Mouse (Mus musculus) forebrain, embryonic 11.5 days (tissue): ENCODE data around the gene Mga. TPM values are rescaled to one million over a fixed set of nuclear protein-coding genes. Genes with fewer than 3 reads are reported as not detected.

Experiments
- ATAC-seq: fragments of 200-750 bp; cut with Nextera tagmentation; replicated peaks from 2 replicates; pipeline ENCODE4 v1.8.0; 2017; ENCODE audit warnings: moderate TSS enrichment; ENCODE audit not compliant: low FRiP score
- DNase-seq: peaks from one replicate; pipeline ENCODE4 v3.0.0-alpha.2; 2017; ENCODE audit warnings: low spot score
- H3K27ac ChIP-seq: fragments of 300-500 bp; sonication (generic); 2 replicates; pipeline ENCODE4 v1.5.1; 2014; ENCODE audit warnings: low read depth, low read length
- H3K27me3 ChIP-seq: fragments of 300-500 bp; sonication (generic); 2 replicates; pipeline ENCODE4 v1.6.1; 2014; ENCODE audit warnings: mild to moderate bottlenecking, low read length, mixed read lengths; ENCODE audit not compliant: control insufficient read depth, insufficient read depth
- H3K36me3 ChIP-seq: fragments of 300-500 bp; sonication (generic); 2 replicates; pipeline ENCODE4 v1.6.1; 2014; ENCODE audit warnings: mild to moderate bottlenecking, low read length, moderate library complexity, mixed read lengths; ENCODE audit not compliant: control insufficient read depth, insufficient read depth
- H3K4me1 ChIP-seq: fragments of 300-500 bp; sonication (generic); replicated peaks from 2 replicates; pipeline ENCODE4 v1.6.1; 2014; ENCODE audit warnings: low read length, mixed read lengths; ENCODE audit not compliant: control insufficient read depth, insufficient read depth
- H3K4me2 ChIP-seq: fragments of 300-500 bp; sonication (generic); 2 replicates; pipeline ENCODE4 v1.6.1; 2014; ENCODE audit warnings: low read depth, mild to moderate bottlenecking, low read length, moderate library complexity, mixed read lengths; ENCODE audit not compliant: severe bottlenecking
- H3K4me3 ChIP-seq: fragments of 300-500 bp; sonication (generic); 2 replicates; pipeline ENCODE4 v1.5.1; 2014; ENCODE audit warnings: low read depth, low read length
- H3K9ac ChIP-seq: fragments of 300-500 bp; sonication (generic); 2 replicates; pipeline ENCODE4 v1.6.1; 2014; ENCODE audit warnings: low read length
- H3K9me3 ChIP-seq: fragments of 300-500 bp; sonication (generic); 2 replicates; pipeline ENCODE4 v1.6.1; 2016; ENCODE audit warnings: low read length, mixed read lengths; ENCODE audit not compliant: control insufficient read depth
- WGBS: fragments of 180-500 bp; shearing (Covaris S2); extraction: QIAGEN DNeasy Blood & Tissue Kit; methylation state at CpG from one replicate; pipeline ENCODE4 v1.1.7; 2014; 5-methylcytosine and 5-hydroxymethylcytosine counted together
- polyA plus RNA-seq: library from polyadenylated mRNA; unstranded; fragments of >200 nt; fragmentation: Nextera tagmentation; extraction: Ambion mirVana; gene quantifications from 2 replicates; pipeline ENCODE4 v1.2.1, GENCODE M21; 2014

Mga gene
- polyA plus RNA-seq, 1 experiment from 2014 or later: 43.3 TPM

DNA sequence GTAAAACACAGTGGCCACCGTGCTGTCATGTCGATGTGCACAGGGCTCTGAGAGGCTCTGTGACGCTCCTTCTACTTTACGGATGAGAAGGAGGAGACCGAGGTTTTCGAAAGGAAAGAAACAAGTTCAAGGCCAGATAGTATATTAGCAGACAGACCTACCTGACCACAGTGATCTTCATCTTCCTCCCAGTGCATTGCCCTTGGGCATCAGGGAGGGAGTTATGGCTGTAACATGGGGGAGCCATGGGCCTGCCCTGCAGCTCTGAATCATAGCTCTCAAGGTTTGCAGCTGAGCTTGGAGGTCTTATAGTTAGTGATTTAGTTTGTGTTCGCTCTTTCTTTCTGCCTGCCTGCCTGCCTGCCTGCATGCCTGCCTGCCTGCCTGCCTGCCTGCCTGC lies 109.7 kb downstream of the Mga start:
- no peak overlapping the region for H3K4me2 ChIP-seq
- DNase-seq (no peak), ATAC-seq (no peak)
- no peak overlapping the region for H3K27ac ChIP-seq
- no peaks in the 10 kb centered on the region for H3K9me3 ChIP-seq
- H3K9ac ChIP-seq: no peak overlapping the region
- H3K4me3 ChIP-seq: no peak overlapping the region
- no peaks in the 10 kb centered on the region for H3K36me3 ChIP-seq
- H3K27me3 ChIP-seq: no peaks in the 10 kb centered on the region
- H3K4me1 ChIP-seq: no peaks in the 10 kb centered on the region
- WGBS: 93% methylated on average over 7 of the region's 7 CpGs

DNA sequence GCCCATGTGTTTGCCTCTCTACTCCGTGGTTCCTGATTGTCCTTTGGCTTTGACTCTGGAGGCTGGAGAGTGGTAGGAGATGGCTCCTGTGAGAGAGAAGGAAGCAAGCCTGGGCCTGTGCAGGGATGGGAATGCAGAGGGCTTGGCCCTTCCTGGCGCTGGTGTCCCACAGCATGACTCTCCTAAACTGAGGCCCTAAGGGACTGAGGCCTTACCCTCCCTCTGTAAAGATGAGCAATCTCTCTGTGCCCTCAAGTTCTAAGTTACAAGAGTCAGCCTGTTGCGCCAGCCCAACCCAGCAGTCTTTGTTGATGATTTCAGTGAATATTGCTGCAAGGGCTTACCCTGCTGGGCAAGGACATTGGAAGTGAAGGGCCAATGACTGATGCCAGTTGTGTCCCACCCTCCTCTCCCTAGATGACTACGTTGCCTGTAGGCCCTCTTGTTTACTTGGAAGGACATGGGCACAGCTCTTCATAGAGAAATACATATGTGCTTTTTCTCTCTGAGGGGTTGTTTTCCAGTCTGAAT lies 110.7 kb downstream of the Mga start:
- Histone ChIP-seq H3K4me1 (no peaks in the 10 kb centered on the region), H3K27me3 (no peaks in the 10 kb centered on the region), H3K9me3 (no peaks in the 10 kb centered on the region), H3K4me2 (no peak overlapping the region), H3K9ac (no peak overlapping the region), H3K27ac (no peak overlapping the region), H3K36me3 (no peaks in the 10 kb centered on the region), H3K4me3 (no peak overlapping the region)
- 81% methylated on average over 4 of the region's 4 CpGs for WGBS
- ATAC-seq: no peak
- DNase-seq: no peak

DNA sequence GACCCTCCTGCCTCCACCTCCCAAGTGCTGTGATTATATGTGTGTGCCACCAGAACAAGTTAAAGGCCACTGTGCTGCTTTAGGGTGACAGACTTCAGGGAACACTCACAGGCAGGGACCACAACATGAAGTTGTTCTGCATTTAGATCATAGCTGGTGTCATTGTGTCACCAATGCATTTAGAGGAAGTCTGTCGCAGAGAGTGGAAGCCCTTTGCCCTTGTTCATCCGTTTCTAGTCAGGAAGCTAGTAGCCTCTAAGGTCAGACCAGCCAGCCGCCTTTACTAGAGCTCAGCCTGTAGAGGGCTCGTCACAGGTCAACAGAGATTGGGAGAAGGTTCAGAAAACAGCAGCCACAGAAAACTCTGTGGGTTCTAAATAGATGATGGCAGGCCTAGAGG lies 111.6 kb downstream of the Mga start:
- H3K9me3 ChIP-seq: no peaks in the 10 kb centered on the region

DNA sequence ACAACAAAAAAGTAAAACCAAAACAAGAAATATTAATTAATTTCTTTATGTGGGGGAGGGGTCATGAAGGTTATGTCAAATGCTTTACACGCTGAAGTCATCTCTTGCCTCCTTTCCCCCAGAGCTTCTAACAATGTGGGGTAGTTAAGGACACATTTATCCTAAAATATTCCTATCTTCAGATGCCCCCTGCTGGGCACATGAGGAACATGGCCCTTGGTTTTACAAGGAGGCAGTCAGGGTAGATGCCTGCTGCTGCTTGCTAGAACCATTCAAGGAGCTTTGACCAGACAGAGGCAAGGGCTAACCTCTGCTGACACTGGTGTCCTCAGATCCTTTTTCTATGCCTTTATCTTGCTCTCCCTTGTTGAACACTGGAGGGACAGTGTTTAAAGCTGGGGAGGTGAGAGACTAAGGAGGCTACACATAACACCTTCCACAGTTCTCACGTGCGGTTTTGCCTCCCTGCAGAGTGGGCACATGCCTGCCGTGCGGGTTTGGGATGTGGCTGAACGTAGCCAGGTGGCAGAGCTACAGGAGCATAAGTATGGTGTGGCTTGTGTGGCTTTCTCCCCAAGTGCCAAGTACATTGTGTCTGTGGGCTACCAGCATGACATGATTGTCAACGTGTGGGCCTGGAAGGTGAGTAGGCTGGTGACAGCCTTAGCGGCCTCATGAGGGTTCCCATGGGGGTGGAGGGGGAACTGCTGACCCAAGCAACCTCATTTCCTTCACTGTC lies 114.6 kb downstream of the Mga start:
- ATAC-seq (no peak), DNase-seq (no peak)
- 89% methylated on average over 8 of the region's 8 CpGs for WGBS
- Histone ChIP-seq H3K27ac (no peak overlapping the region), H3K4me3 (no peak overlapping the region), H3K4me1 (no peaks in the 10 kb centered on the region), H3K27me3 (no peaks in the 10 kb centered on the region), H3K9me3 (no peaks in the 10 kb centered on the region), H3K36me3 (no peaks in the 10 kb centered on the region), H3K4me2 (no peak overlapping the region), H3K9ac (no peak overlapping the region)

More for the DNA sequence above, 111.6 kb downstream of the Mga start:
- 67% methylated on average over 4 of the region's 4 CpGs for WGBS
- H3K36me3 ChIP-seq: no peaks in the 10 kb centered on the region
- no peak for ATAC-seq
- H3K4me1 ChIP-seq: no peaks in the 10 kb centered on the region
- H3K4me2 ChIP-seq: no peak overlapping the region
- DNase-seq: no peak
- H3K4me3 ChIP-seq: no peak overlapping the region
- H3K27ac ChIP-seq: no peak overlapping the region
- H3K27me3 ChIP-seq: no peaks in the 10 kb centered on the region
- no peak overlapping the region for H3K9ac ChIP-seq

DNA sequence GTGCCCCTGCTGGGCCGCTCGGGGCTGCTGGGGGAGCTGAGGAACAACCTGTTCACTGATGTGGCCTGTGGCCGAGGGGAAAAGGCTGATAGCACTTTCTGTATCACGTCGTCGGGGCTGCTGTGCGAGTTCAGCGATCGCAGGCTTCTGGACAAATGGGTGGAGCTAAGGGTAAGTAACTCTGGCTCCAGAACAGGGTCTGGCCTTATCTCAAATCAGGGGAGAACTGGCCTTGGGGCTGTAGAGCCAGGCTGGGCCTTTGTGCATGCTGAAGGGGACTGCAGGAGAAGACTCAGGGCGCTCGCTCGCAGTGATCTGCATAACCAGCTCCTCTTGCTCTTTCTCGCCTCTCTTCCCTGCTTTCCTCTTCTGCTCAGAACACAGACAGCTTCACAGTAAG lies 115.9 kb downstream of the Mga start:
- WGBS: 92% methylated on average over 13 of the region's 13 CpGs
- H3K4me2 ChIP-seq: no peak overlapping the region

DNA sequence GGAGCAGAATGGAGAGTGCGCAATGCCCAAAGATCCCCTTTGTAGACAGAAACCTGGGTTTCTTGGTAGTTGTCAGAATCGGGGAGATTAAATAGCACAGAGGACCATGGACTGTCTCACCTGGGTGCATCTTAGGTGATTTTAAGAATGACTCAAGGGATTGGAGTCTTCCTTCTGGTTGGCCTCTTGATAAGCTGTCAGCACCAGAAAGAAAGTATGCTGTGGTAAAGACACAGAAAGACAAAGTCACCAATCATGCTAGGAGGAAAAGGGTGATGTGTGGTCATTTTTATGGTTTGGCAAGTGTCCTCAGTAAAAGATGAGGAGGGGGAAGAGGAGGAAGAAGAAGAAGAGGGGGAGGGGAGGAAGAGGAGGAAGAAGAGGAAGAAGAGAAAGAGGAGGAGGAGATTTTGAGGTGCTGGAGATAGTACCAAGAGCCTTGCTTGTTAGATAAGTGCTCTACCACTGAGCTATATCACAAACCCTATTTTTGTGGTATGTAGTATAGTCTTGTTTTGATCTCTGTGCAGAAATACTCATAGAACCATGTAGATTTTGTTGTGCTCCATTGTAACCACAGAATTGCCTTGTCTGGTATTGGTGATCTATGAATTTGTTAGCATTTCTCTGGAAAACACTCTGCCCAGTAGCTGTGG lies 116.9 kb downstream of the Mga start:
- H3K4me1 ChIP-seq: no peaks in the 10 kb centered on the region
- ATAC-seq: no peak
- WGBS: 95% methylated on average over 2 of the region's 2 CpGs
- H3K4me2 ChIP-seq: no peak overlapping the region
- H3K9me3 ChIP-seq: no peaks in the 10 kb centered on the region
- DNase-seq: no peak
- H3K36me3 ChIP-seq: no peaks in the 10 kb centered on the region
- no peaks in the 10 kb centered on the region for H3K27me3 ChIP-seq
- H3K4me3 ChIP-seq: no peak overlapping the region
- no peak overlapping the region for H3K9ac ChIP-seq
- H3K27ac ChIP-seq: no peak overlapping the region

More for the DNA sequence above, 115.9 kb downstream of the Mga start:
- H3K27me3 ChIP-seq: no peaks in the 10 kb centered on the region
- no peak overlapping the region for H3K4me3 ChIP-seq
- no peaks in the 10 kb centered on the region for H3K4me1 ChIP-seq
- ATAC-seq (no peak), DNase-seq (no peak)
- no peak overlapping the region for H3K9ac ChIP-seq
- H3K9me3 ChIP-seq: no peaks in the 10 kb centered on the region
- no peak overlapping the region for H3K27ac ChIP-seq
- H3K36me3 ChIP-seq: no peaks in the 10 kb centered on the region

DNA sequence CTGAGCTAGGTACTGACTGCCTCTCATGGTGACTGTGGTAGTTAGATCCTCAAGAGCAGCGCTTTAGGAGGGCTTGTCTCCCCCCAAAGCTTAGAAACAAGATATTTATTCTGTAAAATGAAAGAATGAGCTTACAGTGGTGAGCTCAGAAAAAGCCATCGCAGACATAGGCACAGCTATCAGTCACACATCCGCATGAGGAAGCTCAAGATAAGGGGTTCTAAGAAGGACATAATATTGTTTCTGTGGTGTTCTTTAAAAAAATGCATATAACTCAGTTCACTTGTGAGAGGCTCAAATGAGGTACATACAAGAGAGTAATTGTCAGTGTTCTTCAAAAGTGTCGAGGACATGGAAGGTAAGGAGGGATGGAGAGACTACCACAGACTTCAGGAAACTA lies 118.9 kb downstream of the Mga start:
- DNase-seq (no peak), ATAC-seq (no peak)
- Histone ChIP-seq H3K9ac (no peak overlapping the region), H3K27ac (no peak overlapping the region), H3K4me1 (no peaks in the 10 kb centered on the region), H3K9me3 (no peaks in the 10 kb centered on the region), H3K36me3 (no peaks in the 10 kb centered on the region), H3K27me3 (no peaks in the 10 kb centered on the region), H3K4me2 (no peak overlapping the region), H3K4me3 (no peak overlapping the region)
- 91% methylated on average over 4 of the region's 4 CpGs for WGBS

DNA sequence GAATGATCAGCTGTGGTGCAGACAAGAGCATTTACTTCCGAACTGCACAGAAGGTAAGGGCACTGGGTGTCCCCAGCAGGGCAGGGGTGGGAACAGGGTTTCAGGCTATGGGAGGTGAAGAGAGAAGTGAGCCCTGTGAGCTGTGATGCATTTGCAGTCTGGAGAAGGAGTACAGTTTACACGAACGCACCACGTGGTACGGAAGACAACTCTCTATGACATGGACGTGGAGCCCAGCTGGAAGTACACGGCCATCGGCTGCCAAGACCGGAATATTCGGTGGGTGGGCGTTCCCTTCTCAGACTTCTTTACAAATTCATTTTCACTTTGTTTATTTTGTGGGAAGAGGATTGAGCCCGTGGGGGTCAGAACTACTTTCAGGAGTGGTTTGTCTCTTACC lies 120.6 kb downstream of the Mga start:
- Histone ChIP-seq H3K36me3 (no peaks in the 10 kb centered on the region), H3K27me3 (no peaks in the 10 kb centered on the region), H3K4me2 (no peak overlapping the region), H3K9ac (no peak overlapping the region), H3K4me3 (no peak overlapping the region), H3K9me3 (no peaks in the 10 kb centered on the region), H3K4me1 (no peaks in the 10 kb centered on the region), H3K27ac (no peak overlapping the region)
- no peak for DNase-seq
- ATAC-seq: no peak
- WGBS: 91% methylated on average over 12 of the region's 12 CpGs
